Mouse (Mus musculus): ENCODE measurements at regions not wholly inside any gene's neighbourhood (a gene's known extent, or its start where the extent isn't known, plus 50 kb on each side); places are given as distances from the start of the nearest gene placed in this dataset.

GRCm38 (mm10) chr11:90110170-90110569, 77.3 kb upstream of the Gm45716 start:
- WGBS = 47% methylated on average over 3 of the region's 3 CpGs
- Histone ChIP-seq H3K36me3 (ENCODE audit: control insufficient read depth, insufficient read depth, low read length) (no peaks in the 10 kb centered on the region), H3K4me1 (ENCODE audit: control insufficient read depth, insufficient read depth, low read length) (no peaks in the 10 kb centered on the region), H3K27ac (ENCODE audit: low read depth, low read length) (no peak overlapping the region), H3K27me3 (ENCODE audit: control insufficient read depth, insufficient read depth, low read length) (no peaks in the 10 kb centered on the region), H3K4me2 (ENCODE audit: low read depth, low read length) (no peak overlapping the region), H3K9ac (replicated peaks; ENCODE audit: low read depth, low read length) (no peak overlapping the region), H3K4me3 (ENCODE audit: low read depth, low read length) (no peak overlapping the region), H3K9me3 (ENCODE audit: control insufficient read depth, low read length) (no peaks in the 10 kb centered on the region)
- ATAC-seq (ENCODE audit: low read depth) = no peak

GRCm38 (mm10) chr11:90112174-90112573, 75.3 kb upstream of the Gm45716 start:
- no peak for ATAC-seq (ENCODE audit: low read depth)
- H3K4me1 ChIP-seq (ENCODE audit: control insufficient read depth, insufficient read depth, low read length) = no peaks in the 10 kb centered on the region
- H3K36me3 ChIP-seq (ENCODE audit: control insufficient read depth, insufficient read depth, low read length) = no peaks in the 10 kb centered on the region
- no peak overlapping the region for H3K4me2 ChIP-seq (ENCODE audit: low read depth, low read length)
- no peaks in the 10 kb centered on the region for H3K27me3 ChIP-seq (ENCODE audit: control insufficient read depth, insufficient read depth, low read length)
- H3K27ac ChIP-seq (ENCODE audit: low read depth, low read length) = no peak overlapping the region
- no peak overlapping the region for H3K4me3 ChIP-seq (ENCODE audit: low read depth, low read length)
- no peak overlapping the region for H3K9ac ChIP-seq (replicated peaks; ENCODE audit: low read depth, low read length)
- H3K9me3 ChIP-seq (ENCODE audit: control insufficient read depth, low read length) = no peaks in the 10 kb centered on the region
- WGBS = 65% methylated on average over 7 of the region's 7 CpGs

GRCm38 (mm10) chr11:90116676-90117663, 70.5 kb upstream of the Gm45716 start:
- WGBS = 51% methylated on average over 20 of the region's 20 CpGs
- no peak overlapping the region for H3K27ac ChIP-seq (ENCODE audit: low read depth, low read length)
- H3K4me3 ChIP-seq (ENCODE audit: low read depth, low read length) = no peak overlapping the region
- H3K9ac ChIP-seq (replicated peaks; ENCODE audit: low read depth, low read length) = no peak overlapping the region
- no peaks in the 10 kb centered on the region for H3K9me3 ChIP-seq (ENCODE audit: control insufficient read depth, low read length)
- no peak overlapping the region for H3K4me2 ChIP-seq (ENCODE audit: low read depth, low read length)
- H3K4me1 ChIP-seq (ENCODE audit: control insufficient read depth, insufficient read depth, low read length) = no peaks in the 10 kb centered on the region
- ATAC-seq (ENCODE audit: low read depth) = no peak
- H3K27me3 ChIP-seq (ENCODE audit: control insufficient read depth, insufficient read depth, low read length) = no peaks in the 10 kb centered on the region
- H3K36me3 ChIP-seq (ENCODE audit: control insufficient read depth, insufficient read depth, low read length) = no peaks in the 10 kb centered on the region

GRCm38 (mm10) chr11:90117664-90118295, 69.7 kb upstream of the Gm45716 start:
- no peak overlapping the region for H3K27ac ChIP-seq (ENCODE audit: low read depth, low read length)
- no peaks in the 10 kb centered on the region for H3K4me1 ChIP-seq (ENCODE audit: control insufficient read depth, insufficient read depth, low read length)
- H3K36me3 ChIP-seq (ENCODE audit: control insufficient read depth, insufficient read depth, low read length) = no peaks in the 10 kb centered on the region
- no peak overlapping the region for H3K4me2 ChIP-seq (ENCODE audit: low read depth, low read length)
- H3K9me3 ChIP-seq (ENCODE audit: control insufficient read depth, low read length) = no peaks in the 10 kb centered on the region
- no peak overlapping the region for H3K9ac ChIP-seq (replicated peaks; ENCODE audit: low read depth, low read length)
- no peak overlapping the region for H3K4me3 ChIP-seq (ENCODE audit: low read depth, low read length)
- no peaks in the 10 kb centered on the region for H3K27me3 ChIP-seq (ENCODE audit: control insufficient read depth, insufficient read depth, low read length)
- ATAC-seq (ENCODE audit: low read depth) = no peak
- WGBS = 72% methylated on average over 5 of the region's 5 CpGs

GRCm38 (mm10) chr11:90121902-90122301, 65.6 kb upstream of the Gm45716 start:
- 68% methylated on average over 3 of the region's 3 CpGs for WGBS

GRCm38 (mm10) chr11:90122709-90123108, 64.8 kb upstream of the Gm45716 start:
- Histone ChIP-seq H3K4me3 (ENCODE audit: low read depth, low read length) (no peak overlapping the region), H3K27ac (ENCODE audit: low read depth, low read length) (no peak overlapping the region), H3K9me3 (ENCODE audit: control insufficient read depth, low read length) (no peaks in the 10 kb centered on the region), H3K4me1 (ENCODE audit: control insufficient read depth, insufficient read depth, low read length) (no peaks in the 10 kb centered on the region), H3K36me3 (ENCODE audit: control insufficient read depth, insufficient read depth, low read length) (no peaks in the 10 kb centered on the region), H3K9ac (replicated peaks; ENCODE audit: low read depth, low read length) (no peak overlapping the region), H3K27me3 (ENCODE audit: control insufficient read depth, insufficient read depth, low read length) (no peaks in the 10 kb centered on the region), H3K4me2 (ENCODE audit: low read depth, low read length) (no peak overlapping the region)
- WGBS = 79% methylated on average over 3 of the region's 3 CpGs
- ATAC-seq (ENCODE audit: low read depth) = no peak

More at GRCm38 (mm10) chr11:90121902-90122301, 65.6 kb upstream of the Gm45716 start:
- no peak overlapping the region for H3K4me3 ChIP-seq (ENCODE audit: low read depth, low read length)
- no peak for ATAC-seq (ENCODE audit: low read depth)
- H3K36me3 ChIP-seq (ENCODE audit: control insufficient read depth, insufficient read depth, low read length) = no peaks in the 10 kb centered on the region
- H3K27ac ChIP-seq (ENCODE audit: low read depth, low read length) = no peak overlapping the region
- H3K9me3 ChIP-seq (ENCODE audit: control insufficient read depth, low read length) = no peaks in the 10 kb centered on the region
- no peak overlapping the region for H3K9ac ChIP-seq (replicated peaks; ENCODE audit: low read depth, low read length)
- H3K27me3 ChIP-seq (ENCODE audit: control insufficient read depth, insufficient read depth, low read length) = no peaks in the 10 kb centered on the region
- no peak overlapping the region for H3K4me2 ChIP-seq (ENCODE audit: low read depth, low read length)
- no peaks in the 10 kb centered on the region for H3K4me1 ChIP-seq (ENCODE audit: control insufficient read depth, insufficient read depth, low read length)

- no peaks in the 10 kb centered on the region for H3K4me1 ChIP-seq (ENCODE audit: control insufficient read depth, insufficient read depth, low read length)
- no peaks in the 10 kb centered on the region for H3K9me3 ChIP-seq (ENCODE audit: control insufficient read depth, low read length)
- H3K36me3 ChIP-seq (ENCODE audit: control insufficient read depth, insufficient read depth, low read length) = no peaks in the 10 kb centered on the region
- no peak overlapping the region for H3K27ac ChIP-seq (ENCODE audit: low read depth, low read length)
- no peak overlapping the region for H3K9ac ChIP-seq (replicated peaks; ENCODE audit: low read depth, low read length)
- ATAC-seq (ENCODE audit: low read depth) = no peak
- H3K27me3 ChIP-seq (ENCODE audit: control insufficient read depth, insufficient read depth, low read length) = no peaks in the 10 kb centered on the region
- 87% methylated on average over 5 of the region's 5 CpGs for WGBS
- H3K4me3 ChIP-seq (ENCODE audit: low read depth, low read length) = no peak overlapping the region
- H3K4me2 ChIP-seq (ENCODE audit: low read depth, low read length) = no peak overlapping the region
These were observed 63.6 kb upstream of the Gm45716 start for GRCm38 (mm10) chr11:90123851-90124250.

GRCm38 (mm10) chr11:90126289-90126688, 61.2 kb upstream of the Gm45716 start:
- Histone ChIP-seq H3K36me3 (ENCODE audit: control insufficient read depth, insufficient read depth, low read length) (no peaks in the 10 kb centered on the region), H3K27me3 (ENCODE audit: control insufficient read depth, insufficient read depth, low read length) (no peaks in the 10 kb centered on the region), H3K4me3 (ENCODE audit: low read depth, low read length) (no peak overlapping the region), H3K4me2 (ENCODE audit: low read depth, low read length) (no peak overlapping the region), H3K9ac (replicated peaks; ENCODE audit: low read depth, low read length) (no peak overlapping the region), H3K27ac (ENCODE audit: low read depth, low read length) (no peak overlapping the region), H3K9me3 (ENCODE audit: control insufficient read depth, low read length) (no peaks in the 10 kb centered on the region), H3K4me1 (ENCODE audit: control insufficient read depth, insufficient read depth, low read length) (peaks cover 8% of the 10 kb centered on the region)
- WGBS = 51% methylated on average over 4 of the region's 4 CpGs
- no peak for ATAC-seq (ENCODE audit: low read depth)

- Histone ChIP-seq H3K27ac (ENCODE audit: low read depth, low read length) (no peak overlapping the region), H3K9ac (replicated peaks; ENCODE audit: low read depth, low read length) (no peak overlapping the region), H3K36me3 (ENCODE audit: control insufficient read depth, insufficient read depth, low read length) (no peaks in the 10 kb centered on the region), H3K4me2 (ENCODE audit: low read depth, low read length) (no peak overlapping the region), H3K4me1 (ENCODE audit: control insufficient read depth, insufficient read depth, low read length) (peaks cover 8% of the 10 kb centered on the region), H3K9me3 (ENCODE audit: control insufficient read depth, low read length) (no peaks in the 10 kb centered on the region), H3K4me3 (ENCODE audit: low read depth, low read length) (no peak overlapping the region), H3K27me3 (ENCODE audit: control insufficient read depth, insufficient read depth, low read length) (no peaks in the 10 kb centered on the region)
- no peak for ATAC-seq (ENCODE audit: low read depth)
- 79% methylated on average over 7 of the region's 7 CpGs for WGBS
These were observed 58.5 kb upstream of the Gm45716 start for GRCm38 (mm10) chr11:90128865-90129415.
